Mouse (Mus musculus) C2C12 (cell line): ENCODE results near the gene Edn1.

ENCODE experiments used
- CEBPB ChIP-seq: IDR thresholded peaks from one replicate; pipeline ENCODE4 v1.6.1; 2011; ENCODE audit warnings: low read depth, mild to moderate bottlenecking, control low read depth, moderate library complexity
- CTCF ChIP-seq: IDR thresholded peaks from one replicate; pipeline ENCODE4 v1.5.1; 2011; ENCODE audit not compliant: control insufficient read depth, insufficient read depth, insufficient read length
- MYOD1 ChIP-seq: IDR thresholded peaks from one replicate; pipeline ENCODE4 v1.6.1; 2011; ENCODE audit warnings: low read depth; ENCODE audit not compliant: control insufficient read depth, insufficient read length

GRCm38 (mm10) chr13:42260667-42261066 is 40.6 kb upstream of the Edn1 start:
- TF ChIP-seq CTCF (no peak), MYOD1 (no peak), CEBPB (no peak)
